Mouse (Mus musculus) hindbrain, embryonic 11.5 days (tissue): ENCODE measurements around the gene Gm4559. TPM values are rescaled to one million over a fixed set of nuclear protein-coding genes. Genes with fewer than 3 reads are reported as not detected.
"Not testable (repeated sequence)": the region's sequence is repeated elsewhere in the genome, so short reads cannot be mapped to it uniquely, and the experiment has no call there.

Source experiments
- ATAC-seq: fragments of 200-750 bp; cut with Nextera tagmentation; 2 replicates; pipeline ENCODE4 v1.8.0; 2017; ENCODE audit warnings: mild to moderate bottlenecking, moderate TSS enrichment, moderate library complexity; ENCODE audit not compliant: low FRiP score
- DNase-seq: peaks from one replicate; pipeline ENCODE4 v3.0.0-alpha.2; 2015; ENCODE audit warnings: low spot score
- H3K27ac ChIP-seq: fragments of 300-500 bp; sonication (generic); 2 replicates; pipeline ENCODE4 v1.5.1; 2014; ENCODE audit warnings: mild to moderate bottlenecking, low read depth, low read length
- H3K27me3 ChIP-seq: fragments of 300-500 bp; sonication (generic); 2 replicates; pipeline ENCODE4 v1.6.1; 2014; ENCODE audit warnings: mild to moderate bottlenecking, low read length, moderate library complexity, mixed read lengths; ENCODE audit not compliant: control insufficient read depth, insufficient read depth
- H3K36me3 ChIP-seq: fragments of 300-500 bp; sonication (generic); 2 replicates; pipeline ENCODE4 v1.6.1; 2014; ENCODE audit warnings: mild to moderate bottlenecking, low read length, moderate library complexity, mixed read lengths; ENCODE audit not compliant: control insufficient read depth, insufficient read depth
- H3K4me1 ChIP-seq: fragments of 300-500 bp; sonication (generic); replicated peaks from 2 replicates; pipeline ENCODE4 v1.6.1; 2014; ENCODE audit warnings: low read length, mixed read lengths; ENCODE audit not compliant: control insufficient read depth, insufficient read depth
- H3K4me2 ChIP-seq: fragments of 300-500 bp; sonication (generic); replicated peaks from 2 replicates; pipeline ENCODE4 v1.6.1; 2014; ENCODE audit warnings: mild to moderate bottlenecking, low read depth, low read length
- H3K4me3 ChIP-seq: fragments of 300-500 bp; sonication (generic); 2 replicates; pipeline ENCODE4 v1.5.1; 2014; ENCODE audit warnings: low read depth, low read length
- H3K9ac ChIP-seq: fragments of 300-500 bp; sonication (generic); 2 replicates; pipeline ENCODE4 v1.6.1; 2014; ENCODE audit warnings: low read depth, low read length
- H3K9me3 ChIP-seq: fragments of 300-500 bp; sonication (generic); 2 replicates; pipeline ENCODE4 v1.6.1; 2016; ENCODE audit warnings: low read length; ENCODE audit not compliant: control insufficient read depth
- WGBS: fragments of 180-500 bp; shearing (Covaris S2); extraction: QIAGEN DNeasy Blood & Tissue Kit; methylation state at CpG from one replicate; pipeline ENCODE4 v1.1.7; 2014; 5-methylcytosine and 5-hydroxymethylcytosine counted together
- polyA plus RNA-seq: library from polyadenylated mRNA; unstranded; fragments of >200 nt; fragmentation: Nextera tagmentation; extraction: Ambion mirVana; gene quantifications from 2 replicates; pipeline ENCODE4 v1.2.1, GENCODE M21; 2014

Gm4559 gene
- polyA plus RNA-seq, 1 experiment from 2014 or later: not detected

DNA sequence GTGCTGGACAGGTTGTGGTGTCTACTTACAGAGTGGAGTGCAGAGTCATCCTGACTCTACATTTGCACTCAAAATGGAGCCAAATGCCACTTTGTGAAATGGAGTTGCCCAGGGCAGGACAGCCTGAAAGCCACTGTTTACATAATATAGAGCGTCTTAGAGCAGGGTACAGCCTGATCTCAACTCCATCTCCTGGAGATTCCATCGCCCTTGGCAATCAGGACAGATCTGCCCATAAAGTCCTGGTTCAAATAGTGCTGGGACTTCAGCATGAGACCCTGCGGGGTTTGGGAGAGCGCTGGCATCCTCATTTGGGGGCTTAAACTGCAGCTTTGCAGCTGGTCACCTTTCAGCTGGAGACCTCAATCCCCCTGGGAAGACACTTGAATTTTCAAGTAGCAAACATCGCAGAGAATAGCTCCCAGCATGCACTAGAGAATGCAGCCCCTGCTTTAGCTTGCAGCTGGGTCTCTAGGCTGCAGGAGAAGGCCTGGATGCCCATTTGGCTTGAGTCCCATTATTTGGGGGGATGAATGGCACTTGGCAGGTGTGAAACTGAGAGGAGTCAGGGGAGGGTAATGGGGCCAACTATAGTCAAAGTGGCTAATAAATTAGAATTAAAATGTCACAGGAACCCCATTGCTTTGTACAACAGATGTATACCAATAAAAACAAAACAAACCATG is 40.6 kb upstream of the Gm4559 start:
- H3K27me3 ChIP-seq: no peaks in the 10 kb centered on the region
- H3K4me2 ChIP-seq: no peak overlapping the region
- DNase-seq: no peak
- no peak overlapping the region for H3K4me3 ChIP-seq
- H3K9ac ChIP-seq: no peak overlapping the region
- no peaks in the 10 kb centered on the region for H3K4me1 ChIP-seq
- H3K9me3 ChIP-seq: no peaks in the 10 kb centered on the region
- H3K36me3 ChIP-seq: no peaks in the 10 kb centered on the region
- whole genome bisulfite sequencing: 50% methylated on average over 5 of the region's 5 CpGs
- H3K27ac ChIP-seq: no peak overlapping the region
- ATAC-seq: no peak

DNA sequence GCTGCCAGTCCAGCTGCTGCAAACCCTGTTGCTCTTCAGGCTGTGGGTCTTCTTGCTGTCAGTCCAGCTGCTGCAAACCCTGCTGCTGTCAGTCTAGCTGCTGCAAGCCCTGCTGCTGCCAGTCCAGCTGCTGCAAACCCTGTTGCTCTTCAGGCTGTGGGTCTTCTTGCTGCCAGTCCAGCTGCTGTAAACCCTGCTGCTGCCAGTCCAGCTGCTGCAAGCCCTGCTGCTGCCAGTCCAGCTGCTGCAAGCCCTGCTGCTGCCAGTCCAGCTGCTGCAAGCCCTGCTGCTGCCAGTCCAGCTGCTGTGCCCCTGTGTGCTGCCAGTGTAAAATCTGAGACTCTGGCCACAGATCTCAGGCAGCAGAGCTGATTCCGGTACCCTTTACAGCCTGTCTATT is 29.8 kb upstream of the Gm4559 start:
- DNase-seq, H3K4me3 ChIP-seq, H3K27me3 ChIP-seq, H3K36me3 ChIP-seq, ATAC-seq, H3K9me3 ChIP-seq, H3K9ac ChIP-seq, H3K4me1 ChIP-seq, H3K4me2 ChIP-seq, H3K27ac ChIP-seq: not testable (repeated sequence)
- WGBS: 84% methylated on average over 1 of the region's 1 CpGs

DNA sequence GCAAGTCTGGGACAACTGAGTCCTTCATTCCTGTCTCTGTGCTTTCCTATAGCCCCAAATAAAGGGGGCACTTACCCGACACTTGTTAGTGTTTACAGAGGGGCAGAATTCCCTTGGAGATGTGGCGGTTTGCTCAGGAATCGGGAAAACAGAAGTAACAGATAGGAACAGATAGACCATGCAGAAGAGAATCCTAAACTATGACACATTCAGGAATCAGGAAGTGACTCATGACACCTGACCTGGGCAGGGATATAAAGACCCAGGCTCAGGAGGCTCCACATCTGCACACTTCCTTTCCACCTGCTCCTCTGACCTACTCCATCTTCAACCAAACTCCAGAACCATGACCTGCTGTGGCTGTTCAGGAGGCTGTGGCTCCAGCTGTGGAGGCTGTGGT is 29.1 kb upstream of the Gm4559 start, which contains the start of gene Krtap5-4:
Krtap5-4 (plus strand) TSS at position 301 of the 400 bp plus-strand sequence.
- Histone ChIP-seq H3K4me1 (no peaks in the 10 kb centered on the region), H3K27me3 (no peaks in the 10 kb centered on the region), H3K9ac (no peak within 1 kb of the TSS), H3K27ac (no peak within 1 kb of the TSS), H3K4me3 (no peak within 1 kb of the TSS), H3K36me3 (no peaks in the 10 kb centered on the region), H3K4me2 (no peak within 1 kb of the TSS), H3K9me3 (no peaks in the 10 kb centered on the region)
- 76% methylated on average over 3 of the region's 3 CpGs for WGBS
- ATAC-seq (no peak), DNase-seq (no peak)

DNA sequence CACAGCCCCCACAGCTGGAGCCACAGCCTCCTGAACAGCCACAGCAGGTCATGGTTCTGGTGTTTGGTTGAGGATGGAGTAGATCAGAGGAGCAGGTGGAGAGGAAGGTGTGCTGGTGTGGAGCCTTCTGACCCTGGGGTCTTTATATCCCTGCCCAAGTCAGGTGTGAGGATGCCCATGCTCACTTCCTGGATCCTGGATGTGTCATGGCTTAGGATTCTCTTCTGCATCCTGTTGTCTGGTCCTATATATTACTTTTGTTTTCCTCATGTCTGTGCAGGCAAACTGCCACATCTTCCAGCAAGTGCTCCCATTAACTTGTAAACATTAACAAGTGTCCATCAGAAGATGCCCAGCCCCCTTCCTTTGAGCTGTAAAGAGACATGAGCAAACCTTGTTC is 22.9 kb upstream of the Gm4559 start, which contains the start of gene Krtap5-1:
Krtap5-1 (minus strand) TSS at position 101 of the 400 bp plus-strand sequence.
- not testable (repeated sequence) for H3K27ac ChIP-seq, H3K4me1 ChIP-seq, ATAC-seq, H3K9me3 ChIP-seq, H3K9ac ChIP-seq, H3K4me3 ChIP-seq, H3K4me2 ChIP-seq, H3K36me3 ChIP-seq, H3K27me3 ChIP-seq, DNase-seq

- not testable (repeated sequence) for H3K9me3 ChIP-seq, H3K4me1 ChIP-seq, ATAC-seq, H3K27me3 ChIP-seq, DNase-seq, H3K9ac ChIP-seq, H3K27ac ChIP-seq, H3K36me3 ChIP-seq, H3K4me2 ChIP-seq, H3K4me3 ChIP-seq
- 38% methylated on average over 4 of the region's 4 CpGs for WGBS
Observed at GRCm38 (mm10) chr7:142296108-142296507, 21.9 kb upstream of the Gm4559 start.

- ATAC-seq (no peak), DNase-seq (no peak)
- Histone ChIP-seq H3K36me3 (no peaks in the 10 kb centered on the region), H3K27ac (no peak overlapping the region), H3K27me3 (no peaks in the 10 kb centered on the region), H3K9me3 (no peaks in the 10 kb centered on the region), H3K9ac (no peak overlapping the region), H3K4me1 (no peaks in the 10 kb centered on the region), H3K4me3 (no peak overlapping the region), H3K4me2 (no peak overlapping the region)
Observed at GRCm38 (mm10) chr7:142295418-142295817, 21.3 kb upstream of the Gm4559 start.

DNA sequence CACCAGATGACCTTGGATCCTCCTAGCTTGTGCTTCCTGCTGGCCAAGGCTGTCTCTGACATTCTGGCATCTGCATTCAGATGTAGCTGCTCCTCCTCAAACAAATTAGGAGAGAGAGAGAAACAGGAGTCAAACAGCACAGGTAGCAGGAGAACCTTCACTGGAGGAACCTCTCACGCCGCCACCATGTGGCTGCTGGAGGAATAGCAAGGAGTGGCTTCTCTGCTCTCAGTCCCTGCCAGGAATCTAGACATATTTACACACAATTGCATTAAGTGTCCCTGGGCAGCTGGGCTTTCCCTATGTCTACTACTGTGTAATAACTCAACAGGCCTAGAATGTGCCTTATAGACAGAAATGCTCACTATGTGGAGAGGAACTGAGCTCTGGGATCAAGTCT is 19.7 kb upstream of the Gm4559 start:
- H3K4me1 ChIP-seq, H3K4me3 ChIP-seq, H3K9ac ChIP-seq, H3K36me3 ChIP-seq, H3K4me2 ChIP-seq, H3K27ac ChIP-seq, H3K27me3 ChIP-seq, ATAC-seq, H3K9me3 ChIP-seq: not testable (repeated sequence)
- DNase-seq: peak; percentile 62
- WGBS: 0% methylated on average over 2 of the region's 2 CpGs

DNA sequence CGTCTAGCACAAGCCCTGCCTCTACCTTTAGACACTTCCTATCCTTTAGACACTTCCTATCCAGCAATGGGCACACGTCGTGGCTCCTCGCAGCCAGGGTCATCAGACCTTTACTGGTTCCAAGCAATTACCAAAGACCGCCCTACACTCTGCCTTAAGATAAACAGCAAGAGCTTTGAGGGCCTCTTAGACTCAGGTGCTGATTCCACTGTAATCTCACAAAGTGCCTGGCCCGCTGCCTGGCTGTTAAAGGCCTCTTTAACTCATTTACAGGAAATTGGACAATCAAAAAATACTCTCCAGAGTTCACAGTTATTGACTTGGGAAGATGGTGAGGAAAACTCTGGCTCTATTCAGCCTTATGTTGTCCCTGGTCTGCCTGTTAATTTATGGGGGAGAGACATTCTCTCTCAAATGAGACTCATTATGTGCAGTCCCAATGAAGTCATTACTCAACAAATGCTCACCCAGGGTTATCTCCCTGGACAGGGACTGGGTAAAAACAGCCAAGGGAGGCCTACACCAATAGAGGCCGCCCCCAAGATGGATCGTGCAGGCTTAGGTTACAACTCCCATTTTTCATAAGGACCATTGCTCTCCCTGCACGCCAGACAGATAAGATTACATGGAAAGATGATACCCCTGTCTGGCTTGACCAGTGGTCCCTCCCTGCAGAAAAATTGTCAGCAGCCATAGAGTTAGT is 11.9 kb upstream of the Gm4559 start:
- WGBS: 77% methylated on average over 9 of the region's 9 CpGs
- H3K36me3 ChIP-seq, H3K4me1 ChIP-seq, H3K4me3 ChIP-seq, ATAC-seq, H3K27me3 ChIP-seq, H3K9ac ChIP-seq, DNase-seq, H3K27ac ChIP-seq, H3K4me2 ChIP-seq, H3K9me3 ChIP-seq: not testable (repeated sequence)
